Mouse (Mus musculus) regulatory T cell (primary cell): ENCODE results near the gene Ube2a.
"Not testable (repeated sequence)": the region's sequence is repeated elsewhere in the genome, so short reads cannot be mapped to it uniquely, and the experiment has no call there.

Experiments used
- in situ Hi-C: fragments of 300-600 bp; cut with MboI, MseI; formaldehyde crosslinking; loops from one replicate; pipeline ENCODE4 v1.15.1; 2025; ENCODE audit warnings: high pct_unique_total_duplicates

The Ube2a gene

DNA sequence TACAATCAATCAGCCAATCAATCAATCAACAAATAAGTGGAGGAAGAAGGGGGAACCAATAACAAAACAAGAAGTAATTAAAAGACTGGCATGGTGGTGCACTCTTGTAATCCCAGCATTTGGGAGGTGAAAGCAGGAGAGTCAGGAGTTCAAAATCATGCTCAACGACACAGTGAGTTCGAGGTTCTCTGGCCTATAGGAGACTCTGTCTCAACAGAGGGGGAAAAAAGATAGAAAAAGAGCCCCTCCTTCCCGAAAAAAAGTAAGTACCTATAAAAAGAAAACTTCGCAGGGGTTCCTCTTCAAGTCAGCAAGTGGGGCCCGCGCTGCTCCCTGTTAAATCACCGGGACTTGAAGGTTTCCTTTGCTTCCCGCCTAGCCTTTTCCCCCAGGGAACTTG is at the start of gene Ube2a, which contains the start of gene C330007P06Rik:
Ube2a (plus strand) TSS at position 136 of the 400 bp plus-strand sequence.
C330007P06Rik (minus strand) TSS at position 347 of the 400 bp plus-strand sequence.
- in situ Hi-C loops = no loop called here

DNA sequence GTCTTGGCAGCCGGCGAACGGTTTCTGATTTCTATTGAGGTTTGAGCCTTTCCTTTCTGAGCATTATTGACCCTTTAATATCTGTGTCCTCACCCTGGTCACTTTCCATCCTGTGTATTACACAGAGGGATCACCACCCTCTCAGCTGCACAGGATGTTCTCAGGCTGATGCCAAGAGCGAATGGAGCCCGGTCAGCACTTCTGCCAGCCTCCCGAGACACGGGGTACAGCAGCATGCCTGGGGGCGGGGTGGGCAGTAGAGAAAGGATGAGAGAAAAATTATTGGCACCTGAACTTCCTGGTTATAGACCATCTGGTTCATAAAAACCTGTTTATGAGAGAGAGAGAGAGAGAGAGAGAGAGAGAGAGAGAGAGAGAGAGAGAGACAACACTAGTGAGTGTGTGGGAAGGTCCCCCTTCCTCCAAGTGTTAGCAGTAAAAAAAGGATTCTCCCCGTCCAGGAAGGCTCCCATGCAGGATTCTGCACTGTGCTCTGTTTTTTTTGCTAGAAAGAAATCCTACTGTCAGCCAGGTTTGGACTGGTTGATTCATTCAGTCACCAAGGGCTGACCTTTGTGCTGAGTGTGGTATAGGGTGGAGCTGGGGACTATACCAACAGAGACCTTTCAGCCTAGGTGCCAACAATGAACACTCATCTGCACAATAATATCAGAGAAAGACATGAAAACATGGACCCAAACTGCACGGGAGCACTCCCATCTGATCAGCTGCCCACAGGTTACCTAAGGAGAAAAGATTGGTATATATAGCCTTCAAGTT is 49.6 kb upstream of the Ube2a start:
- in situ Hi-C loops = no loop called here

DNA sequence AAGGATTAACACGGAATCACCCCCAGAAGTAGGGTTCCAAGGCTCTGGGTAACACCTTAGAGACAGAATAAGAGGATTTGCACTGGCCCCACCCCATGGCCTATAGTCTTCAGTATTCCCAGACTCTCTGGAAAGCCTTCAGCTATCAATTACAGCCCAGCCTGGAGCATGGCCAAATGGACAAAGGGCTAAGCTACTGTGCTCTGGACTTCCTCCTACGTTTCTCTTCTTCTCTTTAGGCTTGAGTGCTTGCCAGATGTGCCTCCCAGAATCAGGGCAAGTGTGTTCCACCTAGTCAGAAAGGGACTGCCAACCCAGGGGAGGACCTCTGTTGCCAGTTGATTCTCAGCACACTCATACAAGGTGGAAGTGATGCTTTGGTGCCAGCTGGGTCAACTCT is 48.7 kb upstream of the Ube2a start:
- in situ Hi-C loops = loop anchor here (5.0 kb wide), 2 partner anchors 53 to 197 kb away; no protein-coding TSS in a partner anchor

GRCm38 (mm10) chrX:36826873-36827272 is 46.8 kb upstream of the Ube2a start:
- in situ Hi-C loops = loop anchor here (5.0 kb wide), 2 partner anchors 55 to 195 kb away; no protein-coding TSS in a partner anchor

- in situ Hi-C loops = no loop called here
Measured at GRCm38 (mm10) chrX:36830271-36830670, 43.4 kb upstream of the Ube2a start.

GRCm38 (mm10) chrX:36831632-36832031 is 42.1 kb upstream of the Ube2a start:
- in situ Hi-C loops = no loop called here

- in situ Hi-C loops = no loop called here
Measured at GRCm38 (mm10) chrX:36833397-36834084, 40.2 kb upstream of the Ube2a start.

GRCm38 (mm10) chrX:36837069-36837676 is 36.5 kb upstream of the Ube2a start:
- in situ Hi-C loops = no loop called here

DNA sequence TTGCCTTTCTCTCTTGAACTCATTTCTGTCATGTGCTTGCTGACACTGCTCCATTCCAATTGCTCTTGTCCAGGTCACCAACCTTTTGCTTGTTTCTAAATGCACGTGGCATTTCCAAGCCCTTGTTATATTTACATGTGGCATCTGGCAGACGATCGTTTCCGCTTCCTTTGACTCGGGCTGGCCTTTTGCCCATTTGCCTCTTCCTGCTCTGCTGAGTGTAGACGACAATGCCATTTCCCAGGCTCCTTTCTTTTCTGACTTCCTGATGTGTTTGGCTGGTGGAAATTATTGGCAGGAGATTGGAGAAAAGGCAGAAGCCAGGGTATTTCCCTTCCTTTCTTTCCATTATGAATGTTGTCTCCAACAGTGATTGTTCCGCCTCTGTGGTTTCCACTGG is 34.3 kb upstream of the Ube2a start:
- in situ Hi-C loops = no loop called here

DNA sequence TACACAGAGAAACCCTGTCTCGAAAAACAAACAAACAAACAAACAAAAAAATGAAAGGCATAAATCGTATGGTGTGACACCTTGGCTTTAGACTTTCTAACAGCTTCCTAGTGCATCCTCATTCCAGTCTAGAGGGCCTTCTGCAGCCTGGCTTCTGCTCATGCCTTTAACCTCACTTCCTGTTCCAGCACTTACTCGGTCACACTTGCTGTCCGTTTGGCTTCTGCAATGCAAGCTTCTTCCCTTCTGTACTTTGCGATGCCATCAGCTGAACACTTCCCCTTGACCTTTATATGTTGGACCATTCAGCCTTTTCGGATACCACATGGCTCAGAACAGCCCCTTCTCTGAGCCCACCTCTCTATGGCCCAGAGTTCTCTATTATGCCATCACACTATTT is 32.0 kb upstream of the Ube2a start:
- in situ Hi-C loops = no loop called here

GRCm38 (mm10) chrX:36843346-36843990 is 30.2 kb upstream of the Ube2a start:
- in situ Hi-C loops = no loop called here

DNA sequence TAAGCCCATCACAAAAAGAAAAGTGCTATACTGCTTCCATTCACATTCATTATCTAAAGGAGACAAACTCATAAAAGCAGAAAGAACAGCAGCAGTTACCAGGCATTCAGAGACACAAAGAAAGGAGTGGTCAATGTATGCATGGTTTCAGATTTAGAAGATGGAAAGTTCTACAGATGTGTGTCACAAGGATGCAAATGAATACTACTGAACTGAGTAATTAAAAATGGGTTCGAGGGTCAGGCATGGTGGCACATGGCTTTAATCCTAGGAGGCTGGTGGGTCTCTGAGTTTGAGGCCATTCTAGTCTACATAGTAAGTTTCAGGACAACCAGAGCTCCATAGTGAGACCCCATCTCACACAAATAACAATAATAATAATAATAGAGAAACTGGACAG is 26.5 kb upstream of the Ube2a start:
- in situ Hi-C loops = no loop called here

GRCm38 (mm10) chrX:36852631-36853030 is 21.1 kb upstream of the Ube2a start:
- in situ Hi-C loops = no loop called here

DNA sequence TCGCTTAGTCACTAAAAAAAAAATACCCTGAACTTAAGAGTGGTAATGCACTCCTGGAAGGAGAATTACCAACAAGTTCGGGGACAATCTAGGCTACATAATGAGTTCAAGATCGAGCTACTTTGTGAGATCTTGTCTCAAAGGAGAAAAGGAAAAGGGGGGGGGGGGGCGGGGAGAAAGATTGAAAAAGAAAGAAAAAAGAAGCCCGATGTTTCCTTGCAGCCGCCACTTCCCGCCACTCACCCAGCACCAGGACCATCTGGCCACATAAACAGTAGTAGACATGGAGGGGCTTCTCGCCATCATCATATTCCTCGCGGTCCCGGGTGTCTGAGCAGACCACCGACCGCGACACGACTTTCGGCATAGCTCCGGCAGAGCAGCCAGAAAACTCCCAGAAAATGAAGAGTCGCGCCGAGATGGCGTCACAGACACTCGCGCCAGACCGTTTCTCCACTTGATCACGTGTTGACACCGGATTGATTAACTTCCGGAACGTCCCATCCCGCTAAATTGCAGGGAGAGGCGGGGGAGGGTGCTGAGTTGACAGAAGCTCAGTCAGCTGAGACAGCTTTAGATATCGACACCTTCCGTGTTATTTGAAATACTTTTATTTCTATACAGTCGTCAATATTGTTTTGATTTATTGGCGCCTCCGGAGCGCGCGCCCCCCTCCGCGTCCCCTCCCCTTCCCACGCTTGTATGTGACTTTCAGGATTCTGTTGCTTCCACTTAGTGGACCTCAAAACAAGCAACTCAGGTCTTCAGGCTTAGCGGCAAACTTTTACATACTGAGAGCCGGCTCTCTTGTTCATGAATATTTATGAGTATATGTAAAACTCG is 9.7 kb upstream of the Ube2a start:
- in situ Hi-C loops = no loop called here

DNA sequence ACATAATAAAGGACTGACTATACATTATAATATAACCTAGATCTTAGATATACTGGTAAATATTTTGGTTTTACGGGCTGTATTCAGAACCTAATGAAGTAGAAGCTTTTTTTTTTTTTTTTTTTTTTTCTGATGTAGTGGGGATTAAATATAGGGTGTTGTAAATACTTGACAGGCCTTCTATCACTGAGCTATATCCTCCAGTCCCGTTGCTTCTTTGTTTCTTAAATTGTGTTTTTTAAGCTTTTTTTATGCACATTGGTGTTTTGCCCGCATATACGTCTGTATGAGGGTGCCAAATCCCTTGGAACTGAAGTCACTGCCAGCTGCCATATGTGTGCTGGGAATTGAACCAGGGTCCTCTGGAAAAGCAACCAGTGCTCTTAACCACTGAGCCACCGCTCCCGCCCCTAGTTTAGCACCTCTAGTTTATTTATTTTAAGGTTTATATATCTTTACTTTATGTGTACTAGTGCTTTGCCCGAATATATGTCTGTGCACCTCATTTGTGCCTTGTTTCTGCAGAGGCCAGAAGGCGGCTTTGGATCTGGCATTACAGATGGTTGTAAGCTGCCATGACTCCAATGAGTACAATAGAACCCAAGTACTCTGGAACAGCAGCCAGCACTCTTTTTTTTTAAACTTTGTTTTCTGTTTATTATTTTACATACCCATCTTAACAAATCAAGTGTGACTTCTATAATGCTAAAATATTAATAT is 8.9 kb upstream of the Ube2a start:
- in situ Hi-C loops = no loop called here

DNA sequence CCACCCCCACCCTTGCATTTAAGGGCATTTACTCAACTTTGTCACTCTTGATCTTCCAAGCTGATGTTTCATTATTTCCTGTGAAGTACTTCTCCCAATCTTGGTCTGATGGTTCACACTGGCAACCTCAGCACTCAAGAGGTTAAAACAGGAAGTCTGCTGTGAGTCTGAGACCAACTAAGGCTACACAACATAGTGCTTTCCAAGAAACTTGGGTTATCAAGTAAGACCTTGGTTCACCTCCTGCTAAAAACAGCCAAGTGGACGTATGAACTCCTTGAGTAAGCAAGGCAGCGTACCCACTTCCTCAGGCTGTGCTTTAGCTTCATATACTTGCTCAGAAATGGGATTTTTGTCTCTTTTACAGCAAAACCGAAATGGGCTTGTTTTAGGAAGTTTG is 3.3 kb upstream of the Ube2a start:
- in situ Hi-C loops = no loop called here

- in situ Hi-C loops = no loop called here
Measured at GRCm38 (mm10) chrX:36874178-36874696, 537 bp downstream of the Ube2a start.

GRCm38 (mm10) chrX:36874704-36875128 is 1.0 kb downstream of the Ube2a start:
- in situ Hi-C loops = no loop called here

- in situ Hi-C loops = no loop called here
Measured at GRCm38 (mm10) chrX:36884719-36885118, 11.0 kb downstream of the Ube2a start.

DNA sequence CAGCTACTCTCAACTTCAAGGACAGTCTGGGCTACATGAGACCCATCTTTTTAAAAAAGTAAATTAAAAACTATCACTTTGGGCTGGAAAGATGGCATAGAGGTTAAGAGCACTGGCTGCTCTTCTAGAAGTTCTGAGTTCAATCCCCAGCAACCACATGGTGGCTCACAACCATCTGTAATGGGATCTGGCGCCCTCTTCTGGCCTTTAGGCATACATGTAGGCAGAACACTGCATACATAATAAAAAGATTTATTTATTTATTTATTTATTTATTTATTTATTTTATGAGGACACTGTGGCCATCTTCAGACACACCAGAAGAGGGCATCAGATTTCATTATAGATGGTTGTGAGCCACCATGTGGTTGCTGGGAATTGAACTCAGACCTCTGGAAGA is 25.2 kb downstream of the Ube2a start:
- in situ Hi-C loops = not testable (repeated sequence)
